Mouse (Mus musculus) ES-CJ7 (cell line): ENCODE measurements around the gene Plcb3.
A peak's percentile ranks its signal among the peaks of the same experiment; 100 is the strongest.
"Not testable (repeated sequence)": the region's sequence is repeated elsewhere in the genome, so short reads cannot be mapped to it uniquely, and the experiment has no call there.

Experiments
- DNase-seq: peaks from one replicate; pipeline ENCODE4 v3.0.0; 2011; ENCODE audit warnings: low read depth, low spot score

Gene Plcb3

GRCm38 (mm10) chr19:6991166-6991565, 14.9 kb upstream of the Plcb3 start:
- DNase-seq, result not testable (repeated sequence)

- DNase-seq, result no peak
These were observed 14.4 kb upstream of the Plcb3 start for GRCm38 (mm10) chr19:6990712-6991111.

GRCm38 (mm10) chr19:6989251-6989650, 13.0 kb upstream of the Plcb3 start:
- DNase-seq, result no peak

GRCm38 (mm10) chr19:6987904-6988285, 11.6 kb upstream of the Plcb3 start:
- no peak for DNase-seq

- DNase-seq, result no peak
These were observed 11.0 kb upstream of the Plcb3 start, which contains the start of gene Vegfb for GRCm38 (mm10) chr19:6987061-6987903. Gene Vegfb, minus strand, starts transcription at chr19:6987651.

- no peak for DNase-seq
These were observed 9.9 kb upstream of the Plcb3 start for GRCm38 (mm10) chr19:6985951-6986708.

- peak; percentile 45 for DNase-seq
These were observed 9.0 kb upstream of the Plcb3 start for GRCm38 (mm10) chr19:6985300-6985699.

GRCm38 (mm10) chr19:6983621-6984020, 7.4 kb upstream of the Plcb3 start:
- DNase-seq, result no peak

- no peak for DNase-seq
These were observed 5.2 kb upstream of the Plcb3 start for GRCm38 (mm10) chr19:6981465-6981864.

GRCm38 (mm10) chr19:6980381-6981093, 4.3 kb upstream of the Plcb3 start, which contains the start of gene Fkbp2:
Gene Fkbp2, minus strand, starts transcription at chr19:6980501.
- peak; percentile 99 for DNase-seq

- DNase-seq, result peak; percentile 100
These were observed 3.5 kb upstream of the Plcb3 start for GRCm38 (mm10) chr19:6979486-6980380.

- DNase-seq, result peak; percentile 49
These were observed 2.8 kb upstream of the Plcb3 start for GRCm38 (mm10) chr19:6979001-6979479.

- DNase-seq, result no peak
These were observed 2.3 kb upstream of the Plcb3 start for GRCm38 (mm10) chr19:6978639-6978974.

- DNase-seq, result no peak
These were observed 1.7 kb upstream of the Plcb3 start for GRCm38 (mm10) chr19:6977759-6978638.

GRCm38 (mm10) chr19:6974211-6975205, 1.8 kb downstream of the Plcb3 start, which contains the start of gene Ppp1r14b:
Gene Ppp1r14b, plus strand, starts transcription at chr19:6974968.
- DNase-seq, result peak; percentile 91

GRCm38 (mm10) chr19:6973581-6974190, 2.6 kb downstream of the Plcb3 start:
- no peak for DNase-seq

- no peak for DNase-seq
These were observed 3.9 kb downstream of the Plcb3 start for GRCm38 (mm10) chr19:6972247-6972917.

- peak; percentile 76 for DNase-seq
These were observed 4.6 kb downstream of the Plcb3 start for GRCm38 (mm10) chr19:6971644-6972043.
